Mouse (Mus musculus): ENCODE data around the gene Carhsp1.

- TF ChIP-seq CTCF (IDR thresholded peaks at IDR 0.05) (no peak), EP300 (IDR thresholded peaks at IDR 0.05) (no peak)
Observed at GRCm38 (mm10) chr16:8699556-8699955, 27.6 kb upstream of the Carhsp1 start.
